Mouse (Mus musculus): Measurements from ENCODE around the gene Sema3b. TPM values are rescaled to one million over a fixed set of nuclear protein-coding genes. Genes with fewer than 3 reads are reported as not detected.

The Sema3b gene
- polyA plus RNA-seq, 1 experiment, result 16.6 TPM

DNA sequence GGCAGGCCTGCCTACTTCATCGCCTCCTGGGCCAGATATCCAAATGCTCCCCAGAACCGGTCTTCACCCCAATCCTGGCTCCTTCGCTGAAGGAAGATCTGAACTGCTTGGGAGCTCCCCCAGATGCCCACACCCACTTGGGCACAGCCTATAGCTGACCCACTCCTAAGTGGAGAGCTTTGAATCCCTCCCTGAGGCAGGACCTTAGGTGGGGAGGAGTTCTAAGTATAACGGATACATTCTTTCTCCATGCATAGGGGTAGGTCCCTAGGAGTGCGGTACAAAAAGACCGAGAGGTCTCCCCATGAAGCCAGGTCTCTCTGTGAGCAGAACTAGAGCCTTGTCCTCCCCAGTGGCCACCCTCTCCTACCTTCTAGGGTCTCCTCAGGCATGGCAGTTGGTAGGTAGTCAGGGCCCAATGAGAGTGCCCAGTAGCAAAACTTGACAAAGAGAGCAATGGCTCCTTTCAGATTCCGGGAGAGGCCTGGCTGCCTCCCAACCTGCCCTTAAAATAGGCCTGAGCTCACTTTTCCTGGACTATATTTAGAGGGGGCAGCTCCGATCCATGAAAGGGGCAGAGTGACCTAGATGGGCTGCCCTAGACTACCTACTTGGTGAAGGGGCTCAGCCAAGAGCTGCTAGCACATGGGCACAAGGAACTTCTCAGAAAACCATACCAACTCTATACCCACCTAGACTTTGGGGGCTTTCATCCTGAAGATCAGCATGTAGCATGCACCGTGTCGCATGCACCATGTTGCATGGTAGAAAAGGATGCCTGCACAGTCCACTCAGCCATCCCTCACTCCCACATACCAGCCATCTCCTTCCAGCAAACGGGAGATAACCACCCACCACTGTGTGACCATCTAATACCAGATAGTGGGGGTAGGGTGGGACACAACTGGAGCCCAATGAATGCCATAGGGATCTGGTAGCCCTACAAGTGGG is 12.1 kb downstream of the Sema3b start:
- TF ChIP-seq CTCF (IDR thresholded peaks at IDR 0.05; ENCODE audit: borderline replicate concordance, insufficient read depth, low read length) (no peak), POLR2A (IDR thresholded peaks at IDR 0.05; ENCODE audit: low read depth, low read length) (no peak)
- no peaks in the 10 kb centered on the region for H3K4me1 ChIP-seq (ENCODE audit: control insufficient read depth, insufficient read depth, low read length)
- no peak overlapping the region for H3K27ac ChIP-seq (ENCODE audit: insufficient read depth, low read length)
- no peak overlapping the region for H3K4me3 ChIP-seq (ENCODE audit: insufficient read depth, low read length)

DNA sequence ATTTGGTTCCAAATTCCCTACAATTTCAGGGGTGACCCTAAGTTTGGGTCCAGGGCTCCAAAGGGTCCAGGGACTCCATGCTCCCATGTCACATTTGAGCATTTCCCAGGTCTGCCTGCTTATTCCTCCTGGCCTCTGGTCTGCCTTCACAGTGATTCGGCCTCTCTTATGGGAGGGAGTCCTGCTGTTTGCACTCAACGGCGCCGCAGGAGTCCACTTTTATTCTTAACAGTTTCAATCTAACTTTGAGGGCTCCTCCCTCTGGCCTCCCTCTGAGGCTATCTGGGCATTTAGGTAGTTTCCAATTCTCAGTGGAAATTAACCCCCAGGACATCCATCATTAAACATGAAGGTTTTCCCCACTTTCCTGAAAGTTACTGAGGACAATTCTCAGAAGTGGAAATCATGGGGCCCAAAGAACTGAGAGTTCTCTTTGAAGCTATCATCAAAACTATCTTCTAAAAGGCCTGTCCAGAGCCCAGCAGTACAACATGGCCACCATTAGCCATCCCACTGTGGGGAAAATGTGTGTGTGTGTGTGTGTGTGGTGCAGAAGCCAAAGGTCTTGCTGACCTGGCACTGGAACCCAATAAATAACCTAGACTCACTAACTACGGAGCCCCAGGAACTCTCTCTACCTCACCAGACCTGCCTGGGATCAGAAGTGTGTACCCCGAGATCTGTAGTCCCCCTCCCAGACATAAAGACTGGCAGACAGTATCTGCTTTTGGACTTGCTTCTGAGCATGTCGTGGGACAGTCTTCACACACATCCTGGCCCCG is 14.6 kb downstream of the Sema3b start:
- Histone ChIP-seq H3K4me3 (ENCODE audit: insufficient read depth, low read length) (no peak overlapping the region), H3K27ac (ENCODE audit: insufficient read depth, low read length) (no peak overlapping the region), H3K4me1 (ENCODE audit: control insufficient read depth, insufficient read depth, low read length) (no peaks in the 10 kb centered on the region)
- TF ChIP-seq POLR2A (IDR thresholded peaks at IDR 0.05; ENCODE audit: low read depth, low read length) (no peak), CTCF (IDR thresholded peaks at IDR 0.05; ENCODE audit: borderline replicate concordance, insufficient read depth, low read length) (no peak)

DNA sequence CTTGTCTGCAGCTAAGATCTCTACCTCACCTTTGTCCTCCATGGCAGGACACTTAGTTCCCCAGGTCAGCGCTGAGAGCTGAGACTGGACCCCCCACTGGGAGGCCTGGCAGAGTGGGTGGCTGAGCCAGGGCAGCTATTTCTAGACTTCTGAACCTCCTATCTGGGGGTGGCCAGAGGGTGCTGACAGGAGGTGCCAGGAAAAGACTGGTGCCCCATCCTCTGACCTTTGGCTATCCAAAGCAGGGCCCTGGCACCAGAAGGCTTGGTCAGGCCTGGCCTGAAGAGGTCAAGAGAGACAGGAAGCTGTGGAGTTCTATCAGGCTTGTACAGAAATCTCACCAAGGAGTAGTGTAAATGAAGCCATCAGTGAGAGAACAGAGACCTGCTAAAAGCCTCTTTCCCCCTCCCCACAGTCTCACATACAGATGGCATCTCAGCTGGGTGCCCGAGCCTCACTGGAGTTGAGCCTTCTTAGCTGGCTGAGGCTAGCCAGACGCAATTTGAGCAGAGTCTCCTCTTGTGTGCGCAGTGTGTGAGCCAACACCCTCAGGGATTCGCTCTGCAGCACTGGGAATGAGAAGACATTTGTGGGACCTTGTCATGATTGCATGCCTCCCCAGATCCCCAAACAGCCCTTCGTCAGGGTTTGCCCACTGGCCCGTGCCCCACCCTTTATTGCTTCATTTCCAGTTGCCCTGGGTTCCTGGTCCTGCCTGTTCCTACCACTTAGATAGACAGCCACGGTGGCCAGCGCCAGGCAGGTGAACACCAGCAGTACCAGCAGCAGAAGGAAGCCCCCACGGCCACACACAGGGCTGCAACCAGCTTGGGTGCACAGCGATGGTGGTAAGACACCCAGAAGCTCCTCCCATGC is 15.7 kb downstream of the Sema3b start:
- TF ChIP-seq POLR2A (IDR thresholded peaks at IDR 0.05; ENCODE audit: low read depth, low read length) (no peak), CTCF (IDR thresholded peaks at IDR 0.05; ENCODE audit: borderline replicate concordance, insufficient read depth, low read length) (no peak)
- Histone ChIP-seq H3K27ac (ENCODE audit: insufficient read depth, low read length) (no peak overlapping the region), H3K4me3 (ENCODE audit: insufficient read depth, low read length) (no peak overlapping the region), H3K4me1 (ENCODE audit: control insufficient read depth, insufficient read depth, low read length) (peaks cover 5% of the 10 kb centered on the region; the same call in 1 of the 2 replicates)

DNA sequence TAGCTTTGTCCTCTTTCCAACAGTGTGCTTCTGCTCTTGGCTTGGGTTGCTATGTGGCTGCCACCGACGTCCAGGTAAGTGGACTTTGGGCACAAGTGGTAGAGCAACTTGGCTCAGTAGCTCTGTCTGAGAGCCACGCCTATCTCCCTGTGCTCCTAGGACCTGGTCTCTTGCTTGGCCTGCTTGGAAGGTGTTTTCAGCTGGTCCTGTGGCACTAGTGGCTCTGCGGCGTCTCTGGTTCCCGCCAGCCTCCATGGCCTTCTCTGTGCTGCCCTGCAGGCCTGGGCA is 18.3 kb downstream of the Sema3b start:
- H3K27ac ChIP-seq (ENCODE audit: insufficient read depth, low read length), result no peak overlapping the region

DNA sequence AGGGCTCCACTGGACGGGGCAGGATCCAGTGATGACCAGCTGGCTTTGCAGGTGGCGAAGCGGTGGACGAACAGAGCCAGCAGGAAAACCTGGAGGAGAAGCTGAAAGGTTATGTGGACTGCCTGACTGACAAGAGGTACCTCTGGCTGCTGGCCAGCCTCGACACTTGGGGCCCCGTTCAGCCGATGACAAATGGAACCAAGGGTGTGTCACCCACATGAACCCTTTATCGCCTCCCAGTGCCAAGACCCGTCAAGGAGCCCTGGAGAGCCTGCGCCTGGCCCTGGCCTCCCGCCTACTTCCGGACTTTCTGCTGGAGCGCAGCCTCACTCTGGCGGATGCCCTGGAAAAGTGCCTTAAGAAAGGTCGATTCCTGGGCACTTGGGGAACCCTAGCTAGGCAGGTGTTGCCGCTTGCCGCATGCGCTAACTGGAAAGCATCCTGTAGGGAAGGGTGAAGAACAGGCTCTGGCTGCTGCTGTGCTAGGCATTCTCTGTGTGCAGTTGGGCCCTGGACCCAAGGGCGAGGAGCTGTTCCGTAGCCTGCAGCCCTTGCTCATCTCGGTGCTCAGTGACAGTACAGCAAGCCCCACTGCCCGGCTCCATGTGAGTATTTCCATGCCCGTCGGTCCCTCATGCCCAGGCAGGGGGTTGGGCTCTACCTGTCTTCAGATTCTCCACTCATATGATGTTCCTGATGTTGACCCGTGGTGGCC is 18.8 kb downstream of the Sema3b start:
- Histone ChIP-seq H3K4me3 (ENCODE audit: insufficient read depth, low read length) (no peak overlapping the region), H3K4me1 (ENCODE audit: control insufficient read depth, insufficient read depth, low read length) (peaks cover 5% of the 10 kb centered on the region; the same call in 1 of the 2 replicates), H3K27ac (ENCODE audit: insufficient read depth, low read length) (no peak overlapping the region)
- TF ChIP-seq CTCF (IDR thresholded peaks at IDR 0.05; ENCODE audit: borderline replicate concordance, insufficient read depth, low read length) (no peak), POLR2A (IDR thresholded peaks at IDR 0.05; ENCODE audit: low read depth, low read length) (no peak)

More for the DNA sequence above, 18.3 kb downstream of the Sema3b start:
- TF ChIP-seq POLR2A (IDR thresholded peaks at IDR 0.05; ENCODE audit: low read depth, low read length) (no peak), CTCF (IDR thresholded peaks at IDR 0.05; ENCODE audit: borderline replicate concordance, insufficient read depth, low read length) (no peak)
- Histone ChIP-seq H3K4me1 (ENCODE audit: control insufficient read depth, insufficient read depth, low read length) (peaks cover 5% of the 10 kb centered on the region; the same call in 1 of the 2 replicates), H3K4me3 (ENCODE audit: insufficient read depth, low read length) (no peak overlapping the region)

DNA sequence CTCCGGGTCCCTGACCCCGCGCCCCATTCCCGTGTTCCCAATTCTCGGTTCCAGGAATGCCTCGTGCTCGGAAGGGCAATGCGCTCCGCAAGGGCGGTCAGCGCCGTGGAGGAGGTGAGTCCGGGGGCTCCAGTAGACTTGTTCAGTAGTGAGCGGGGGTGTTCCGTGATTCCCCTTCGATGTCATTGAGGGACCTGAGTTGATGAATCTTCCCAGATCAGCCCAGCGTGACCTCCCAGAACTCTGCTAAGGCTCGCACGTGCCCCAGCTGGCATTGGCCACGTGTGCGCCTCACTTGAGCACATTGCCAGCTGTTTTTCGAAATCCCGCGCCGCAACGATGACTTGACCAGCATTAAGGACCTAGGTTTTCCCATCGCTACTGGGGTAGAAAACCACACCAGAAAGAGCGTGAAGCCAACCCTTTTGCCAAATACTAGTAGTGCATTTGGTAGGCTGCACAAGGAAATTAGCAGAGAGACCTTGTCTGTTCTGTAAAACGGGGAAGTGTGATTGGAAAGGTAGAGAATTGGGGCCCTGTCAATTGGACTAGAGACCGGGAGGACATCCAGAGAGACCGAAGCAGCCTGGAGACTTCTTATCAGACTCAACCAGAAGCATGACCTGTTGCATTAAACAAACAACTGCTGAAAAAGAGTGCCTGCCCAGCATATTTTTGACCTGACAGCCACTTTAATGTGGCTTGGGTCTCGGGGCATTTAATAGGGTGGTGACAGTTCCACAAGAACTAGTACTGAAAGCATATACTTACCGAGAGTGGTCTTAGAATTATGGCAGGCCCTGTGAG is 21.0 kb downstream of the Sema3b start:
- Histone ChIP-seq H3K4me3 (ENCODE audit: insufficient read depth, low read length) (peak overlapping the region; percentile 78), H3K27ac (ENCODE audit: insufficient read depth, low read length) (no peak overlapping the region), H3K4me1 (ENCODE audit: control insufficient read depth, insufficient read depth, low read length) (peaks cover 5% of the 10 kb centered on the region; the same call in 1 of the 2 replicates)
- TF ChIP-seq POLR2A (IDR thresholded peaks at IDR 0.05; ENCODE audit: low read depth, low read length), result no peak

DNA sequence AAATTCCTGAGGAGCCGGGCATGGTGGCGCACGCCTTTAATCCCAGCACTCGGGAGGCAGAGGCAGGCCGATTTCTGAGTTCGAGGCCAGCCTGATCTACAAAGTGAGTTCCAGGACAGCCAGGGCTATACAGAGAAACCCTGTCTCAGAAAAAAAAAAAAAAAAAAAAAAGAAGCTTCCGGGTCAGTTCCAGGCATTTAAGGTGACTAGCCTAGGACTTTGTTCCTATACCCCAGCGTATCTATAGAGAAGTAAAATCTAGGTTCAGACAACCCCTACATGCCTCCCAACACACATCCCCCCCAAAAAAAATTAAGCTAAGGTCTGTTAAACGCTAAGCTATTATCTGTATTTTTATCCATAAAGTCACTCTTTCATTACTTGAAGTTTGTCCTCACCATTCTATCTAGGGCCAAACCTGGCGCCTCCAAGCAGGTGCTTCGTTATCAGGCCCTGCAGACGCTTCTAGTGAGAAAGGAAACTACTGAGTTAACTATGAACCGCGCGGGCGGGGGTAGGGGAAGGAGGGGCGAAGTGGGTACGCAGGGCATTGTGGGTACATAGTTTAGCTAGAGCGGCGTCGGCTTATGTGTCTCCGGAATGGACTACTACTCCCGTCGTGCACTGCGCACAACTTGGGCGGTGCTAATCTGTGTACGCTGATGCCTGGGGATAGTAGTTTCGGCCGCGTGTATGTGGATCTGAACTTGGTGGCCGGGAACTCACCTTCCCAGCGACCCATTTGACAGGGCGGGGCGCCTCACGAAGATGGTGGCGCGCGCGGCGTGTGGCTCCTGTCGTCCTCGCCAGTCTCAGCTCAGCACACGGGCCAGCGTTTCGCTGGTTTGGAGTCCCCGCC is 21.8 kb downstream of the Sema3b start, which contains the start of gene Ifrd2:
Ifrd2 (plus strand) TSS at position 669 of the 859 bp plus-strand sequence.
- no peak within 1 kb of the TSS for H3K27ac ChIP-seq (ENCODE audit: insufficient read depth, low read length)
- peak; percentile 71 for TF ChIP-seq POLR2A (IDR thresholded peaks at IDR 0.05; ENCODE audit: low read depth, low read length)
- no peak for TF ChIP-seq CTCF (IDR thresholded peaks at IDR 0.05; ENCODE audit: borderline replicate concordance, insufficient read depth, low read length)
- H3K4me1 ChIP-seq (ENCODE audit: control insufficient read depth, insufficient read depth, low read length), result peaks cover 5% of the 10 kb centered on the region; the same call in 1 of the 2 replicates
- H3K4me3 ChIP-seq (ENCODE audit: insufficient read depth, low read length), result peak within 1 kb of the TSS; percentile 78
